Mouse (Mus musculus) liver, adult (tissue): ENCODE data around the gene Kpna6.

ENCODE experiments used
- GATA4 ChIP-seq: IDR thresholded peaks from 2 replicates; pipeline ENCODE4 v1.6.1; 2014; ENCODE audit warnings: mild to moderate bottlenecking, low read length; ENCODE audit not compliant: insufficient replicate concordance

Gene Kpna6

DNA sequence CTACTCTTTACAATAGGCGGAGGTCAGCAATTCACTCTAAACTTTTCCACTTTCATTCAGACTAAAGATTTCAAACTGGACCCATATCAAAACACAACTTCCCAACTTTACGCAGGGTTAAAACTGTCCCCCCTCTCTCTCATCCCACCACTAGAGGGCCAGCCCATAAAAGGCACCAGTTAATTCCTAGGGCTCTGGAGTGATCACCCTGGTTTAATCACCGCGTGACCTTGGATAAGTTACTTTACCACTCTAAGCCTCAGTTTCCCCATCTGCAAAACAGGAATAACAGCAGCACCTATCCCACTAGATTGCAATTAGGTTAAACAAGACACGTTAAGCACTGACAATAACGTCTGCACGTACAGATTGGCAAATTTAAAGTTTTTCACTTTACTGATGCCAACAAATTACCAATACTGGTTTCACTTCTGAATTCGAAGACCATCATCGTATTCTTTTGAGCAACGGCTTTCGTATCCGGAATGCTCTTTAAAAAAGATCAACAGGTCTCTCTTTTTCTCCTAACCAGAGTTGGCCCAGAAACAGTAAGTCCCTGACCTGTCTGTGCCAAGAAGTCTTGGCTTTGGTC, 980 bp downstream of the Kpna6 start:
- no peak for TF ChIP-seq GATA4

DNA sequence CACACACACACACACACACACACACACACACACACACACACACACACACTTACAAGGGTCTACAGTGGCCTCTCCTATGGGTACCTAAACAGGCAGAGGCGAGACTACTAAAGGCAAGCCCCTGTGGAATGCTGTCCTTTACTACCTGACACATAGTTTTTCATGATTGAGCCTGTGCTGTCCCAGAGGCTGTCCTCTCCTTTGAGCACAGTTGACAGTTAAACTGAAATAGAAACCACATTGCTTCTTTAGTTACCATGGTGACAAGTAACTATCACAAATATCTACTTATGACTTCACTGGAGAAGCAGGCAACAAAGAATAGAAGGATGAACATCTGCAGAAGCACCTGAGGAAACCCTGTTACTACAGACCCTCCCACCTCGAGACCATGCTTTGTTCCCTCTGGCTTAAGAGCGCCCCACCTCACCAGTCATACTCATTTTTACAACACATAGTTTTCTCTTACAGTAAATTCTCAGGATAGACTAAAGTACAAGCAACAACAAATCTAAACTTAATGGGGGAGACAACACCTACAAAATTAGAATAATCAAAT, 10.2 kb downstream of the Kpna6 start:
- no peak for TF ChIP-seq GATA4

DNA sequence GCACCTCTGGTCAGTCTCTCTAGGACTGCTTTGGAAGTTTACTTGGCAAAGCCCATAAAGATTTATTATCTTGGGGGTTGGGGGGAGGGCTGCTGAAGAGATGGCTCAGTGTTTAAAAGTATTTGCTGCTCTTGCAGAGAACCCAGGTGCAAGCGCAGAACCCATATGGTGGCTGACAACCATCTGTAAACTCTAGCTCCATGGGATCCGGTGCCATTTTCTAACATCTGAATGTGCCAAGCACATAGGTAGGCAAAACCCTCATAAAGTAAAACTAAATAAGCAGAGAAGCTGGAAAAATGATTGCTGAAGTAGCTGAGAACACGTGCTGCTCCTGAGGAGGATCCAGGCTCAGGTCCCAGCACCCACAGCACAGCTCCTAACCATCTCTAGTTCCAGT, 11.0 kb downstream of the Kpna6 start:
- TF ChIP-seq GATA4, result no peak

DNA sequence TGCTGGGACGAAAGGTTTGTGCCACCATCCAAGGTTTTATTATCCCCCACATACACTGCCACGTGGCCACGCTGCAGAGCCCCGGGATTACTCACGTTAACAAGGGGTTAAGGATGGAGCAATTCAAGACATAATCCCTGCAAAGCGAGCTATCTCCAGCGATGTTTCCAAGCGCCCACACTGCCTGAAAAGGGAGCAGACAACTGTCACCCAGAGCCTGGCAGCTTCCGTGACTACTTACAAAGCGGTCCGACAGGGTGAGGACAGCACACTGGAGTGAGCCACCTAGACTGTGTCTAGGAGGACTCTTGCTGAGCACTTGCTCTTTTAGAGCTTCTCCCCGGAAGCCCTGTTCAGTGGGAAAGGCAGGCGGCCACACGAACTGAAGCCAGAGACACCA, 17.8 kb downstream of the Kpna6 start:
- TF ChIP-seq GATA4, result no peak

DNA sequence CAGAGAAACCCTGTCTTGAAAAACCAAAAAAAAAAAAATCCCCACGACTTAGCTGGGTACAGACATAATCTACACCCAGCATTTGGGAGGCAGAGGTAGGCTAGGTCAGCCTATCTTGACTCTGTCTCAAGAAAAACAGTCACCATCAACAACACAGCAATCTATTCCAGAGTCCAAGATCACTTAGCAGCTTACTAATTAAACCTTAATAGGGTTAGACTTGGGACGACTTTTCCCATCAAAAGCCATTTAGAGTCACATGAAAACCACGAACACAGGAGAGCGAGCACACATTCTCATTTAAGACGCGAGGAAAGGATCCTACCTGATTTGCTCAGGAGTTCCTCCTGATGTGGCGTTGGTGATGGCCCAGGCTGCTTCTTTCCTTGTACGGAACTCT, 22.2 kb downstream of the Kpna6 start:
- no peak for TF ChIP-seq GATA4

DNA sequence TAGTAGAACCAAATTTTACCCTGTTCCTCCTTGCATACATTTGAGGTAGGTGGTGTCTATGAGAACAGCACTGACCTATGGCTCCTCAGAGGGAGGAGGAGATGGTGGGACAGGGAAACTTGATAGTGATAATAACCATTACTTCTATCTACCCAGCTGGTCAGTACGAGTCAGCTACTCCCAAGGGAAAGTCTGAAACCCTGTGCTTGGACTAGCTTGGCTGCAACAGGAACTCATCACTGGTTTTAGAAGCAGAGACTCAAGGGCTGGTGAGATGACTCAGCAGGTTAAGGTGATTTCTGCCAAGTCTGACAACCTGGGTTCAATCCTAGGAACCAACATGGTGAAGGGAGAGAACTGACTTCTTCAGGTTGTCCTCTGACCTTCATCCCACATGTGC, 23.9 kb downstream of the Kpna6 start:
- no peak for TF ChIP-seq GATA4

DNA sequence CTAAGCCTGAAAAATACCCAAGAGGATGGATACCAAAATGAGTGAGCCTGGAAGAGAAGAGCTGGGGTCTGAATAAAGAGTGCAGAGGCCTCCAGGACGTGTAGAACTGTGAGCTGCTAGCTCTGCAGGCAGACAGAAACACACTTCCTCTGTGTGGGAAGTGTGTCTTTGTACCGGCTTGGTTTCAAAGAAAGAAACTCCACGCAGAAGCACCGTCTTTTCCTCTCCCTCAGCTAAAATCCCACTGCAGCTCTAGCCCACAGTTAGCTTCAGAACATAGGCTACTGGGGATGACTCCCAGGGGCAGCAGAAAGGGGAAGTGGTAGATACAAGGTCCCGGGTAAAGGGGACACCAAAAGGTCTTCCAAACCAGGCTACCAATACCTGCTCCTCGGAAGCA, 27.4 kb downstream of the Kpna6 start:
- TF ChIP-seq GATA4, result no peak

DNA sequence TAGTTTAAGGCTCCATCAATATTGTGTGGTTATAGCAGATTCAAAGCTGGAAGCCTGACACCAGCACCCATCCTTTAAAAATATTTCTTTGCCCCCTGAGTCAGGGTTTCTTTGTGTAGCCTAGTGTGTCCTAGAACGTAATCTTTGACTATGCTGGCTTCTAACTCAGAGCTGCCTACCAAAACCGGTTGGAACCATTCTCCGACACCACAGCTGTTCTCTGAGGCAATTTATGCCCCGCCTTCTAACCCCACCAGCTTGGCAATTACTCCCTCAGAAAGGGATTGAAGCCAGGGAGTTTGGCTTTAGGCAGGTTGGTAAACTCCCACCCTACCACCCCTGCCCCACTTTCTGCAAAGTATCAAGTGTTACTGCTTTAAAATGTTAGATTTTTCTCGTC, 30.8 kb downstream of the Kpna6 start:
- no peak for TF ChIP-seq GATA4

DNA sequence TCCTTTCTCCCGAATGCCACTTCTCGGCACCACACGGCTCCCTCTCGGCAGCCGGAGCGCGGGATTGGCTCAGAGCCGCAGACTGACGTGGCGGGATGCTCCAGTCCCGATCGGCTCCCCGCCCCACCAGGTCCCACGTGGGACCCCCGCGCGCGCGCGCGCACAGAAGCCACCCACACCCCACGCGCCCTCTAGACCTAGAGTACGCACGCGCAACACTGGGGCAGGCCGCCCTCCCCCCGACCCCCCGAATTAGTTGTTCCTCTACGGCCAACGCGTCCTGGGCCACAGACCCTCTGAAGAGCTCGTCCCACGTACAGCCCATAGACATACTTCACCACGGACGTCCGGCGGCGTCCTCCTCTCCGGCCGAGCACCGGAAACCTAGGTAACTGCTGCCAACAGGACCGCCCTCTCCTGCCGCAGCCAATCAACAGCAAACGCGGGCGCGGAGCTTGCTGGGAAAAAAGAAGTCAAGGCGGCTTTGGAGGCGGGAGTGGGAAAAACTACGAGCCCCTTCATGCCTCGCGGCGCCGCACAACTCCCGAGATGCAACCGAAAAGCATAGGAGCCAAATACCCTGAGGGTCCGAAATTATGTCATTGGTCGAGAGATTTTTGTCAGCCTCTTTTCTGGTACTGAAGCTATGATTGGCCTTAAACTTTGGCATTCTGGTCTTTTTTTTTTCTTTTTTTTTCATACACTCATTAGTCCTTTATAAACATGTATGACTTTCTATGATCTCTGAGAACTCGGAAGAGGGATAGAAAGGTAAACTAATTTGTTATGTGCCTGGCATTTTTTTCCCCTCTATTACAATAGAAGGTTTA, 31.7 kb downstream of the Kpna6 start, which contains the start of gene Txlna:
Txlna (minus strand) TSS at position 428 of the 830 bp plus-strand sequence.
- TF ChIP-seq GATA4, result no peak

DNA sequence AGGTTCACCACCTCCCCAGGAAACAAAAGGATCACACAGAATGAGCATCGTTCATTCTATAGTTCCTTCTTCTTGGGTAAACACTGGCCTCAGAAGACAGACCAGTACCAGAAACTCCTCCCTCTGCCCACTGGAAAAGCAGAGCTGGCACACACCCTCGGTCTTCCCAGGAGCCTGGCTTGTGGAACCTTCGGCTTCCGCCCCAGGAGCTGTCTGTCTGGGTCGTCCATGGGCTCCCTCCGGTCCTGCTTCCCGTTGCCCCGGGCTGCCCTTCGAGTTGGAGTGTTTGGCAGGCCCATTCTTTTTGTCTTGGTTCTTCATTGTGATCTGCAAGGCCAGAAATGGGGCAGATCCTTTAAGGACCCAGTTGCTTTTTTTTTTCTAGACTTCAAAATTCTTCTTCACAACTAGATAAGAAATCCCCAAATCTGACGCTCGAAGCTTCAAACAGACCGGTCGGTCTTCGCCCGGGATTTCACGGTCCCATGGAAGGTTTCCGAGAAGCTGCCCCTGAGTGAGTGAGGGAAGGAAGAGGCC, 32.4 kb downstream of the Kpna6 start:
- no peak for TF ChIP-seq GATA4

DNA sequence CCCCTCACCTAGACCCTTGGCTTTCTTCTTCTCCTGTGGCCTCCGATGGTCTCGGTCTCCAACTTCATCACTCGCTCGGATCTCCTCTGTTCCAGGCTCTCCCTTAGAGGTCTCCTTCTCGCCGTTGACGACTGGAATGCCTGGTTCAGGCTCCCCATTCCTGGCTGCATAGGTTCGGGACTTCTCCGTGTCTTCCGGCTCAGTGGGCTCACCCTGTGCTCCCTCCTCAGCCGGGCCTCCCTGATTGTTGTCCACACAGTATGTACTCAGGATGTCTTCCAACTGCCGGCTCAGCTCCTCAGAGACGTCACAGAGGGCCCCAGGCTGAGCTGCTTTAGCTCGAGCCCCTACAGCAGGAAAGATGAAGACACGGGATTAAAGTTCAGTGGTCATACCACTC, 33.3 kb downstream of the Kpna6 start:
- TF ChIP-seq GATA4, result no peak

DNA sequence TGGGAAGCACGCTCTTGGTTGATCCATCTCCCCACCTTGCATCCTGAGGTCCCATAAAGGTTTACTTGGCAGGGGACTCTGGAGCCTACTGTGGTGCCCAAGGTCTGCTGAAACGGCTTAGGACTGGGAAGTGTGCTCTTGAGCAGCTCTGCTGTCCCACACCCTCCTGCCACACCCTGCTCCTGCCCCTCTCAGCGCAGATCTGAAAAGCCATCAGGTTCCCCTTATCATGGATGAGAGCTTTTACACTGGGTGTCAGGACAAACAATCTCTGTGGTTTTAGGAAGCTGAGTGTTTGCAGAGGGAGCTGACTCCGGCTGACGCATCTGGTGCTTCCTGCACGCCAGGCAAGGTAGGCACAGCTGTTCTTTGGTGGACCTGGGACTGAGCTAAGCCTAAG, 38.7 kb downstream of the Kpna6 start:
- no peak for TF ChIP-seq GATA4

DNA sequence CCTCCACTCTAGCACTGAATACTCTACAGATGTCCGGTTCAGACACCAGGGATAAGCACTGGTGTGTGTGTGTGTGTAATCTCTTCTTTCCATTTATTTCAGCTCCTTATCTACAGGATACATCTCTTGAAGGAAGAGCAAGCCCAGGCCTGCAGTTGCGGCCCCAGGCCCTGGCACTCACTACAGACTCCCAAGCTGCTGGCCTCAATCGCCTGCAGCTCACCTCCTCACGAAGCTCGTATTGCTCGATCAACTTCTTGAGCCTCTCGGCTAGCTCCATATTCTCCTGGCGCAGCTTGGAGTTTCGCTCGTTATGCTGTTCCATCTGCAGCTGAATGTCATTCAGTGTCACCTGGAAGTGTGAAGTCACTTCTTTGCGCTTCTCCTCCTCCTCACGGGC, 40.7 kb downstream of the Kpna6 start:
- TF ChIP-seq GATA4, result no peak

DNA sequence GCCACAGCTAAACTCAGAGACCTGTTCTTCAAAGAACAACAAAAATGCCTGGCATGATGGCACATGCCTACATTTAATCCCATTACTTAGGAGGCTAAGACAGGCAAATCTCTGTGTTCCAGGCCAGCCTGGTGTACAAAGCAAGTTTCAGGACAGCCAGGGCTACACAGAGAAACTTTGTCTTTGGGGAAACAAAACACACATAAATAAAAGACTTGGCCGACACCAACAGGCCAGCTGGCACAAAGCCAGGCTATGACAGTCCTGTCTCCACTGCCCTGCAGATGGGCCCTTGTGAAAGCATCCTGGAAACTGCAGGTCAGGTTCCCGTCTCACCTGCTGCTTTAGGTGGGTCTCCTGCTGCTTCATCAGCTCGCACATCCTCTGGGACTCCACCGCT, 41.6 kb downstream of the Kpna6 start:
- no peak for TF ChIP-seq GATA4

DNA sequence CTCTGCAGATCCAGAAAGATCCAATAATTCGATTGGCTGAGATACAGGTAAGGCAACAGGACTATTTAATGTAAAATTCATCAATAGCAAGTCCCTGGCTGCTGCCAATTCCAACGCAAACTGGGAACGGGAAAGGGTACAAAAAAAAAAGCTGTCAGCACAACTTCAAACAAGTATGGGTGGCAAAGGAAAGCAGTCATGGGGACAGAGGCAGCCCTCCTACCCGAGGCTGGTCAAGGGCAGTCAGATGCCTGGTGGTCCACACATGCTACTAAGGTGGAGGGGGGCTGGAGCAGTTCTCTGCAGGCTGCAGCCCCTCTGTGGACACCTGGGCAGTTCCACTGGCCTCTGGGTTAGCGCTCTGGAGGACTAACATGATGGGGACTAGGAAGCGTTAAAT, 46.5 kb downstream of the Kpna6 start:
- no peak for TF ChIP-seq GATA4

DNA sequence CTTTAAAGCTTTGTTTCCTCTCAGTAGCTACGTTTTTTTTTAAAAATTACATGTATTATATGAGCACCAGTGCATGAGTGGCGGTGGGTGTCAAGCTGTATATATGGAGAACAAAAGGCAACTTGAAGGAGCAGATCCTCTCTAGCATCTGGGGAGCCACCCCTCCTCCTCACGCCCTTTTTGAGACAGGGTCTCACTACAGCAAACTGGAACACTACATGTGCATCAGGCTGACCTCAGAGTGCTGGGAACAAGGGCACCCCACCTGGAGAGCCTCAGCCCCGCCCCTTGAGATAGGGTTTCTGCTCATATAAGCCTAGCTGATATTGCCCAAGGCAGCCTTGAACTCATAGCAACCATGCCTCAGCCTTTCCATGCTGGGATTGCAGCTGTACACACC, 47.1 kb downstream of the Kpna6 start:
- TF ChIP-seq GATA4, result no peak
